Mouse (Mus musculus): ENCODE results near the gene Megf11. TPM values are rescaled to one million over a fixed set of nuclear protein-coding genes. Genes with fewer than 3 reads are reported as not detected.
A peak's percentile ranks its signal among the peaks of the same experiment; 100 is the strongest.

Megf11 gene
- polyA plus RNA-seq, 1 experiment from 2014 or later = 0.27 TPM

- Histone ChIP-seq H3K36me3 (no peaks in the 10 kb centered on the region), H3K4me1 (peaks cover 73% of the 10 kb centered on the region), H3K27ac (peak overlapping the region; percentile 99), H3K4me2 (peak overlapping the region; percentile 59), H3K4me3 (no peak overlapping the region), H3K27me3 (replicated peaks) (no peaks in the 10 kb centered on the region), H3K9ac (peak overlapping the region; percentile 14; the same call in 1 of the 2 replicates), H3K9me3 (replicated peaks) (no peaks in the 10 kb centered on the region)
- peak; percentile 19; the same call in 1 of the 2 replicates for ATAC-seq
- WGBS (ENCODE audit: insufficient replicate concordance) = 25% methylated on average over 4 of the region's 4 CpGs
Observed at GRCm38 (mm10) chr9:64532711-64533242, 147.4 kb downstream of the Megf11 start.

GRCm38 (mm10) chr9:64533488-64534119 lies 148.2 kb downstream of the Megf11 start:
- peak; percentile 94 for ATAC-seq
- 14% methylated on average over 15 of the region's 15 CpGs for WGBS (ENCODE audit: insufficient replicate concordance)
- H3K27ac ChIP-seq = peak overlapping the region; percentile 99
- H3K4me2 ChIP-seq = peak overlapping the region; percentile 59
- H3K27me3 ChIP-seq (replicated peaks) = peaks cover 4% of the 10 kb centered on the region
- H3K9ac ChIP-seq = peak overlapping the region; percentile 69
- peak overlapping the region; percentile 16; the same call in 1 of the 2 replicates for H3K4me3 ChIP-seq
- peaks cover 73% of the 10 kb centered on the region for H3K4me1 ChIP-seq
- H3K9me3 ChIP-seq (replicated peaks) = no peaks in the 10 kb centered on the region
- H3K36me3 ChIP-seq = no peaks in the 10 kb centered on the region

- peaks cover 73% of the 10 kb centered on the region for H3K4me1 ChIP-seq
- no peaks in the 10 kb centered on the region for H3K9me3 ChIP-seq (replicated peaks)
- 39% methylated on average over 6 of the region's 6 CpGs for WGBS (ENCODE audit: insufficient replicate concordance)
- H3K9ac ChIP-seq = peak overlapping the region; percentile 69
- no peaks in the 10 kb centered on the region for H3K36me3 ChIP-seq
- peaks cover 6% of the 10 kb centered on the region for H3K27me3 ChIP-seq (replicated peaks)
- H3K4me3 ChIP-seq = no peak overlapping the region
- ATAC-seq = no peak
- peak overlapping the region; percentile 59 for H3K4me2 ChIP-seq
- H3K27ac ChIP-seq = peak overlapping the region; percentile 99
Observed at GRCm38 (mm10) chr9:64534313-64534712, 148.9 kb downstream of the Megf11 start.

DNA sequence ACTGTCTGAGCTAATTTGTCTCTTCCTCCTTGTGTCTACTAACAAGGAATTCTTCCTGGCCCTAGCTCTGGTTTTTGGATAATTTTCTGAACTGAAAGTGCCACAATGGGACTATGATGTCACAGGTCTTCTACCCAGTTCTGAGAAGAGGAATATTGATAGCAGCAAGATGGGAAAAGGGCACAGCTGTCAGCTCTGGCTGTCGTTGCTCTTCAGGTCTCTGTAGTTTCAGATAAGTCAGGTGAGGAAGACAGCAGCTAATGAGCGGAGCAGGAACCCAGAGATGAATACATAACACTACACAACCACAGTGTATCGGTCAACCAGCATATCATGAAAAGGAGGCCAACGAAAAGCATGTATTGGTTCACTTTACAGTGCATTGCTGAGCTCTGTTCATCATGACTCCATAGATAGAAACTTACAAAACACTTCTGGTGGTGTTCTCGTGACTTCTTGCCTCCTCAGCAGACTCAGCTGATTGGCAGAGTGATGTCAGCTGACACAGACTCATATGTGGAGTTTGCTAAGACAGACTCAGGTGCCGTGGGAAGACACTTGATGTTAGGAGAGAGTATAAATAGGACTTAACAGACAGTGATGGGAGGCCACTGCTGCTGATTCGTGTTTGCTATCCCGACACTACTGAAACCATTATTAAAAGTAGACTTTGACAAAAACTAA lies 149.6 kb downstream of the Megf11 start:
- Histone ChIP-seq H3K27me3 (replicated peaks) (peaks cover 6% of the 10 kb centered on the region), H3K4me1 (peaks cover 72% of the 10 kb centered on the region), H3K9me3 (replicated peaks) (no peaks in the 10 kb centered on the region), H3K36me3 (no peaks in the 10 kb centered on the region), H3K4me3 (no peak overlapping the region), H3K27ac (peak overlapping the region; percentile 99), H3K4me2 (peak overlapping the region; percentile 59), H3K9ac (peak overlapping the region; percentile 69)
- 58% methylated on average over 8 of the region's 8 CpGs for WGBS (ENCODE audit: insufficient replicate concordance)
- peak; percentile 40 for ATAC-seq

GRCm38 (mm10) chr9:64537821-64538220 lies 152.4 kb downstream of the Megf11 start:
- Histone ChIP-seq H3K4me1 (peaks cover 50% of the 10 kb centered on the region), H3K27ac (no peak overlapping the region), H3K9me3 (replicated peaks) (no peaks in the 10 kb centered on the region), H3K4me3 (no peak overlapping the region), H3K9ac (no peak overlapping the region), H3K27me3 (replicated peaks) (peaks cover 22% of the 10 kb centered on the region), H3K36me3 (no peaks in the 10 kb centered on the region), H3K4me2 (no peak overlapping the region)
- 47% methylated on average over 4 of the region's 4 CpGs for WGBS (ENCODE audit: insufficient replicate concordance)
- no peak for ATAC-seq

- 63% methylated on average over 4 of the region's 4 CpGs for WGBS (ENCODE audit: insufficient replicate concordance)
Observed at GRCm38 (mm10) chr9:64542246-64542645, 156.8 kb downstream of the Megf11 start.

GRCm38 (mm10) chr9:64543125-64543524 lies 157.7 kb downstream of the Megf11 start:
- ATAC-seq = no peak
- H3K4me3 ChIP-seq = no peak overlapping the region

More at GRCm38 (mm10) chr9:64542246-64542645, 156.8 kb downstream of the Megf11 start:
- Histone ChIP-seq H3K9me3 (replicated peaks) (no peaks in the 10 kb centered on the region), H3K27ac (no peak overlapping the region), H3K9ac (no peak overlapping the region), H3K4me3 (no peak overlapping the region), H3K27me3 (replicated peaks) (peaks cover 43% of the 10 kb centered on the region), H3K4me1 (peaks cover 19% of the 10 kb centered on the region), H3K36me3 (no peaks in the 10 kb centered on the region), H3K4me2 (no peak overlapping the region)
- ATAC-seq = no peak

GRCm38 (mm10) chr9:64546344-64546991 lies 161.0 kb downstream of the Megf11 start:
- Histone ChIP-seq H3K27ac (no peak overlapping the region), H3K9me3 (replicated peaks) (no peaks in the 10 kb centered on the region), H3K4me2 (no peak overlapping the region), H3K27me3 (replicated peaks) (peaks cover 40% of the 10 kb centered on the region), H3K4me3 (no peak overlapping the region), H3K4me1 (peaks cover 18% of the 10 kb centered on the region), H3K36me3 (no peaks in the 10 kb centered on the region), H3K9ac (no peak overlapping the region)
- 51% methylated on average over 7 of the region's 7 CpGs for WGBS (ENCODE audit: insufficient replicate concordance)
- no peak for ATAC-seq

More at GRCm38 (mm10) chr9:64543125-64543524, 157.7 kb downstream of the Megf11 start:
- Histone ChIP-seq H3K27ac (no peak overlapping the region), H3K9me3 (replicated peaks) (no peaks in the 10 kb centered on the region), H3K27me3 (replicated peaks) (peaks cover 45% of the 10 kb centered on the region), H3K36me3 (no peaks in the 10 kb centered on the region), H3K4me2 (no peak overlapping the region), H3K9ac (peak overlapping the region; percentile 42; the same call in 1 of the 2 replicates), H3K4me1 (peaks cover 18% of the 10 kb centered on the region)
- WGBS (ENCODE audit: insufficient replicate concordance) = 19% methylated on average over 7 of the region's 7 CpGs

DNA sequence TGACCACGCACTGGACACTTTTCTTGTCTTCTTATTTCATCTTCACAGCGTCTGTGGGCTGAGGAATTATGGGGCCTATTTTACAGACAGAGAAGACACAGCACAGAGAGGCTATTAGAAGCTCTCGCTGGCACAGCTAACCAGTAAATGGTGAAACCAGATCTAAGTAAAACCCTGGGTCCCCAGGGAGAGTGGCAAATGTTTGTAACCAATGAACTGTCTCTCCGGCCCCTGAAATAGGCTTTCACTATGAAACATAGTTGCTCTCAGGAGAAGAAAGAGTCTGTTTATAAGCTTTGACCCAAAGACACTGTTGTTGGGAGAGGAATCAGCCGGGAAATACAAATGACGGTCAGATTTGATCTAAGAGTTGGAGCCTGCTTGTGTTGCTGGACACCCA lies 162.9 kb downstream of the Megf11 start:
- no peak for ATAC-seq
- H3K27ac ChIP-seq = no peak overlapping the region
- H3K4me1 ChIP-seq = peaks cover 6% of the 10 kb centered on the region; the same call in 1 of the 2 replicates

DNA sequence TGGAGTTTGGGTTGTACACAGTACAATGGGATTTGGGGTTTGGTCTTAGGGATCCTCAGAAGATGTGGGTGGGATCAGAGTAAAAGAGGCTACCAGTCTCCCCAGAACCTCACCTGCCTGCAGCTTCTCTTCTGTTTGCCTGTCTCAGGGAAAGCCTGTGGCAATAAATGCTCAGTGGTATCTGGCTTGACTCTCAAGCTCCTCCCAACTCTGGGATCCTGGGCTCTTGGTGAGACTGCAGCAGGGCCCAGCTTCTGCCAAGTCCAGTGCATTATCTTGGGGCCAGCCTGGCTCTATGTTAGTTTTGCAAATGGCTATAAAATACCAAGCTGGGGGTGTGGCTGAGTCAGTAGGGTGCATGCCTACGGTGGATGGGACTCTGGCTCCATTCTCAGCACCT lies 165.9 kb downstream of the Megf11 start:
- H3K4me1 ChIP-seq = peaks cover 10% of the 10 kb centered on the region
- ATAC-seq = no peak
- H3K27me3 ChIP-seq (replicated peaks) = peaks cover 56% of the 10 kb centered on the region
- no peak overlapping the region for H3K9ac ChIP-seq
- WGBS (ENCODE audit: insufficient replicate concordance) = 69% methylated on average over 1 of the region's 1 CpGs
- no peak overlapping the region for H3K4me2 ChIP-seq
- no peaks in the 10 kb centered on the region for H3K9me3 ChIP-seq (replicated peaks)
- H3K36me3 ChIP-seq = no peaks in the 10 kb centered on the region
- H3K4me3 ChIP-seq = no peak overlapping the region
- no peak overlapping the region for H3K27ac ChIP-seq

More for the DNA sequence above, 162.9 kb downstream of the Megf11 start:
- Histone ChIP-seq H3K9me3 (replicated peaks) (no peaks in the 10 kb centered on the region), H3K9ac (no peak overlapping the region), H3K27me3 (replicated peaks) (peaks cover 45% of the 10 kb centered on the region), H3K36me3 (no peaks in the 10 kb centered on the region), H3K4me2 (no peak overlapping the region), H3K4me3 (no peak overlapping the region)
- 79% methylated on average over 6 of the region's 6 CpGs for WGBS (ENCODE audit: insufficient replicate concordance)

GRCm38 (mm10) chr9:64552046-64552445 lies 166.6 kb downstream of the Megf11 start:
- Histone ChIP-seq H3K4me3 (no peak overlapping the region), H3K36me3 (no peaks in the 10 kb centered on the region), H3K27me3 (replicated peaks) (peaks cover 51% of the 10 kb centered on the region), H3K27ac (no peak overlapping the region), H3K4me1 (peaks cover 10% of the 10 kb centered on the region), H3K4me2 (no peak overlapping the region), H3K9ac (no peak overlapping the region), H3K9me3 (replicated peaks) (no peaks in the 10 kb centered on the region)
- no peak for ATAC-seq
- WGBS (ENCODE audit: insufficient replicate concordance) = 49% methylated on average over 4 of the region's 4 CpGs

DNA sequence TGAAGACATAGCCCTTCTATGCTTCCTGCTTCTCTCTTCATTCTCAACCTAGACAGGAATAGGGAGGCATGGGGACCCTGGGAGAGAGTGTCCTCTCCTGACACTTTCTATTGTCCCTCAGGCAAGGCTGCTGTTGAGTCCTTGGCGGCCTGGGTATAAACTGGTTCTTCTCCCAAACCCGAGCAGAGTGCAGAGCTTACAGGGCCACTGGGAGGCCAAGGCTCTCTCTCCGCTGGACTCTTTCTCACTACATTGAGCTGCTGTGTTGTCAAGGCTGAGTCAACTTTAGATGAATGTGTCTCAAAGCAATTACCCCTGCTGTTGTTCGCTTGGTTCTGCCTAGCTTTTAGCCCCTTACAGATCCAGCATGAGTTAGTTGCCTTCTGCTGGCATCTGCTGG lies 168.0 kb downstream of the Megf11 start:
- WGBS (ENCODE audit: insufficient replicate concordance) = 64% methylated on average over 4 of the region's 4 CpGs
- no peak overlapping the region for H3K4me3 ChIP-seq
- H3K4me2 ChIP-seq = no peak overlapping the region
- peaks cover 49% of the 10 kb centered on the region for H3K27me3 ChIP-seq (replicated peaks)
- peaks cover 10% of the 10 kb centered on the region for H3K4me1 ChIP-seq
- no peak overlapping the region for H3K27ac ChIP-seq
- H3K9me3 ChIP-seq (replicated peaks) = no peaks in the 10 kb centered on the region
- no peak overlapping the region for H3K9ac ChIP-seq
- no peak for ATAC-seq
- no peaks in the 10 kb centered on the region for H3K36me3 ChIP-seq
